8 mouse cellular contexts compared by ENCODE assay signal in the genomic region with DNA sequence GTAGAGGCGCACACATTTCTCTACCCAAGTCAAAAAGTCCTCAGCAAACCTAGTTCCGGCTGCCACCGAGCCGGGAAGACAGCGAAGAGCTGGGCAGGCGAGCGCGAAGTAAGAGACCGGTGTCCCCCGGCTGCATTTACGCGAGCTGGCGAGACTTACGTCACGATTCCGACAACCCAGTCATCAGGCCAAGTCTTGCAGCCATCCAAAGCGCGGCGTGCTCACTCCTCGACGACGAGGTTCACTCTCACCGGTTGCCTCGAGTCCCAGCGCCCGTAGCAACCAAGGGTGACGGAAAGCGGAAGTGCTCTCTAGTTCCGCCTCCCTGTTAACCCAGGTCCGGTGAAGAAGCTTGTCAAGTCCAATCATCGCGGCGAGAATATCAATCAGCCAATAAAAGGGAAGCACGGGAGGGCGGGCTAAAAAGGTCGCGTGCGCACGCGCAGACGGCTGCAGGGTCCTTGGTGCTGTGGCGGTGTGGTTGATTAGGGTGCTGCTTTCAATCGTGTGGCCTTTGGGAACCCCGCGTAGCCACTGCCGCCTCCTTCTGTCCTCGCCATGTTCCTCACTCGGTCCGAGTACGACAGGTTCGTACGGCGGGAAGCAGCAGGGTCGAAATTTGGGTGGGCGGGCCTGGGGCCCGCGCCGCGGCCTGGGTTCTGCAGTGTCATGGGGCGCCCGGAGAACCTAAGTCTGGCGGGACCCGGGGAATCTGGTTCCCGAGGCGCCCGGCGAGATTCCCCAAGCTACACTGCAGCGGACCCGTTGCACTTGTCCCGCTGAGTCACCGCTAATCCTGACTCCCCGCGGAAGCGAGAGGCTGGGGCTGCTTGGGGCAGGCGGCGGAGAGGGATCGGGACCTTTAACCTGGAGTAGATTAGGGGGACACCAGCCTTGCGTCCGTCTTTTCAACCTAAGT. TPM values are rescaled to one million over a fixed set of nuclear protein-coding genes. Genes with fewer than 3 reads are reported as not detected.
A peak's percentile ranks its signal among the peaks of the same experiment; 100 is the strongest.
DNase-seq lines count a peak whose midpoint lies in the region; ATAC-seq and TF ChIP-seq lines count a peak whose summit lies in the region.

A gene (plus strand): TSS at position 208 of the 919 bp plus-strand sequence.

- H3K27ac ChIP-seq in forebrain, embryonic 12.5 days, result no peak within 1 kb of the TSS
- H3K27ac ChIP-seq in heart, postnatal 0 days (ENCODE audit: low read depth), result peak within 1 kb of the TSS; percentile 49
- peak within 1 kb of the TSS; percentile 87 for H3K27ac ChIP-seq in liver, embryonic 16.5 days (ENCODE audit: low read length)
- 0 out of 2 replicates have a peak within 1 kb of the TSS, but pooled peaks have one; percentile 19 for H3K27ac ChIP-seq in neural tube, embryonic 13.5 days (replicated peaks)
- H3K27ac ChIP-seq in testis, adult 2 months (ENCODE audit: control insufficient read depth, insufficient read depth, low read depth, low read length), result peak within 1 kb of the TSS; percentile 94

- DNase-seq in c-Kit-positive CD71-positive TER-119-positive erythroid progenitor cells, embryonic 14.5 days (ENCODE audit: low spot score), result peak; percentile 99
- peak; percentile 99 for DNase-seq in heart, postnatal 0 days (ENCODE audit: low spot score)
- DNase-seq in kidney, postnatal 4 days, result peak; percentile 96 to 97

- H3K36me3 ChIP-seq in E14TG2a.4 (ENCODE audit: insufficient read depth, low read length), result peaks cover 15% of the 10 kb centered on the region
- peaks cover 2% of the 10 kb centered on the region for H3K36me3 ChIP-seq in forebrain, embryonic 12.5 days (replicated peaks)
- H3K36me3 ChIP-seq in heart, postnatal 0 days (replicated peaks; ENCODE audit: control insufficient read depth, insufficient read depth, low read length), result peaks cover 3% of the 10 kb centered on the region; the same call in 1 of the 2 replicates
- H3K36me3 ChIP-seq in liver, embryonic 16.5 days (ENCODE audit: control insufficient read depth, insufficient read depth), result peaks cover 3% of the 10 kb centered on the region; the same call in 1 of the 2 replicates
- peaks cover 3% of the 10 kb centered on the region for H3K36me3 ChIP-seq in neural tube, embryonic 13.5 days
- no peaks in the 10 kb centered on the region; the same call in 1 of the 2 replicates for H3K36me3 ChIP-seq in testis, adult 2 months (ENCODE audit: control insufficient read depth, insufficient read depth, low read length)

- H3K9me3 ChIP-seq in E14TG2a.4 (ENCODE audit: low read length), result no peaks in the 10 kb centered on the region
- no peaks in the 10 kb centered on the region for H3K9me3 ChIP-seq in forebrain, embryonic 12.5 days
- no peaks in the 10 kb centered on the region for H3K9me3 ChIP-seq in heart, postnatal 0 days (replicated peaks; ENCODE audit: control insufficient read depth, low read length)
- no peaks in the 10 kb centered on the region for H3K9me3 ChIP-seq in liver, embryonic 16.5 days (replicated peaks; ENCODE audit: control insufficient read depth, low read length)
- no peaks in the 10 kb centered on the region for H3K9me3 ChIP-seq in neural tube, embryonic 13.5 days

- peak within 1 kb of the TSS; percentile 77 for H3K4me2 ChIP-seq in forebrain, embryonic 12.5 days
- peak within 1 kb of the TSS; percentile 83 for H3K4me2 ChIP-seq in heart, postnatal 0 days (ENCODE audit: low read depth, low read length)
- H3K4me2 ChIP-seq in liver, embryonic 16.5 days (ENCODE audit: low read depth, low read length), result peak within 1 kb of the TSS; percentile 86
- H3K4me2 ChIP-seq in neural tube, embryonic 13.5 days, result peak within 1 kb of the TSS; percentile 89

- H3K4me3 ChIP-seq in E14TG2a.4 (replicated peaks; ENCODE audit: low read length), result peak within 1 kb of the TSS; percentile 96
- peak within 1 kb of the TSS; percentile 98 for H3K4me3 ChIP-seq in forebrain, embryonic 12.5 days (replicated peaks)
- peak within 1 kb of the TSS; percentile 75 for H3K4me3 ChIP-seq in heart, postnatal 0 days (ENCODE audit: low read depth, low read length)
- peak within 1 kb of the TSS; percentile 80 for H3K4me3 ChIP-seq in liver, embryonic 16.5 days (ENCODE audit: low read depth, low read length)
- peak within 1 kb of the TSS; percentile 98 for H3K4me3 ChIP-seq in neural tube, embryonic 13.5 days
- peak within 1 kb of the TSS; percentile 99 for H3K4me3 ChIP-seq in testis, adult 2 months (ENCODE audit: control insufficient read depth, low read depth, low read length)

- peak within 1 kb of the TSS; percentile 87 for H3K9ac ChIP-seq in forebrain, embryonic 12.5 days
- peak within 1 kb of the TSS; percentile 77 for H3K9ac ChIP-seq in heart, postnatal 0 days (replicated peaks; ENCODE audit: low read depth, low read length)
- H3K9ac ChIP-seq in liver, embryonic 16.5 days (ENCODE audit: low read depth, low read length), result peak within 1 kb of the TSS; percentile 91
- H3K9ac ChIP-seq in neural tube, embryonic 13.5 days, result peak within 1 kb of the TSS; percentile 93

- TF ChIP-seq CTCF in E14TG2a.4 (conservative IDR thresholded peaks at IDR 0.05; ENCODE audit: low read length), result no peak
- TF ChIP-seq CTCF in heart, postnatal 0 days (IDR thresholded peaks at IDR 0.05; ENCODE audit: low read depth), result no peak
- no peak for TF ChIP-seq CTCF in testis, adult 2 months (IDR thresholded peaks at IDR 0.05; ENCODE audit: control insufficient read depth, insufficient read depth, insufficient replicate concordance, low read depth, low read length)

- ATAC-seq in forebrain, embryonic 12.5 days (ENCODE audit: low FRiP score), result peak; percentile 99
- peak; percentile 100 for ATAC-seq in heart, postnatal 0 days (ENCODE audit: insufficient read depth, low read depth)
- peak; percentile 97 for ATAC-seq in liver, embryonic 16.5 days (ENCODE audit: low read depth)
- ATAC-seq in neural tube, embryonic 13.5 days (ENCODE audit: low read depth), result peak; percentile 99

- peak; percentile 88 for TF ChIP-seq POLR2A in testis, adult 2 months (IDR thresholded peaks at IDR 0.05; ENCODE audit: control insufficient read depth, low read depth, low read length)

- TF ChIP-seq EP300 in heart, postnatal 0 days (IDR thresholded peaks at IDR 0.05; ENCODE audit: low read depth), result no peak

- peaks cover 29% of the 10 kb centered on the region for H3K4me1 ChIP-seq in E14TG2a.4 (replicated peaks; ENCODE audit: low read depth, low read length)
- peaks cover 22% of the 10 kb centered on the region for H3K4me1 ChIP-seq in forebrain, embryonic 12.5 days
- H3K4me1 ChIP-seq in heart, postnatal 0 days (ENCODE audit: control insufficient read depth, insufficient read depth), result peaks cover 5% of the 10 kb centered on the region; the same call in 1 of the 2 replicates
- peaks cover 14% of the 10 kb centered on the region for H3K4me1 ChIP-seq in liver, embryonic 16.5 days (ENCODE audit: control insufficient read depth, low read depth, low read length)
- H3K4me1 ChIP-seq in neural tube, embryonic 13.5 days (replicated peaks), result peaks cover 29% of the 10 kb centered on the region
- H3K4me1 ChIP-seq in testis, adult 2 months (ENCODE audit: control insufficient read depth, insufficient read depth, low read length), result peaks cover 3% of the 10 kb centered on the region

- WGBS in forebrain, embryonic 12.5 days, result under 1% methylated on average over 79 of the region's 79 CpGs
- under 1% methylated on average over 76 of the region's 79 CpGs for WGBS in heart, postnatal 0 days
- under 1% methylated on average over 79 of the region's 79 CpGs for WGBS in liver, embryonic 16.5 days (ENCODE audit: insufficient replicate concordance)
- WGBS in neural tube, embryonic 13.5 days, result under 1% methylated on average over 79 of the region's 79 CpGs

- H3K27me3 ChIP-seq in E14TG2a.4 (ENCODE audit: insufficient read depth, low read length), result no peaks in the 10 kb centered on the region
- H3K27me3 ChIP-seq in forebrain, embryonic 12.5 days, result no peaks in the 10 kb centered on the region
- H3K27me3 ChIP-seq in heart, postnatal 0 days (ENCODE audit: control insufficient read depth, insufficient read depth, low read length), result no peaks in the 10 kb centered on the region
- no peaks in the 10 kb centered on the region for H3K27me3 ChIP-seq in liver, embryonic 16.5 days (ENCODE audit: control insufficient read depth, insufficient read depth, low read depth, low read length)
- no peaks in the 10 kb centered on the region for H3K27me3 ChIP-seq in neural tube, embryonic 13.5 days
- H3K27me3 ChIP-seq in testis, adult 2 months (ENCODE audit: control insufficient read depth, insufficient read depth, low read length), result no peaks in the 10 kb centered on the region

RNA-seq across cellular contexts. Expression of the gene that starts here (rescaled TPM):
- 229 and 241 TPM in 2 replicates for polyA plus RNA-seq in forebrain, embryonic 12.5 days (2016; fragmentation: Nextera tagmentation; extraction: Ambion mirVana)
- 82.6 and 104 TPM in 2 replicates for total RNA-seq in heart, postnatal 0 days (2014; rRNA removed; ENCODE audit: low replicate concordance)
- 177 and 180 TPM in 2 replicates for polyA plus RNA-seq in heart, postnatal 0 days (2015; fragmentation: Nextera tagmentation; extraction: Ambion mirVana)
- 126 and 136 TPM in 2 replicates for polyA plus RNA-seq in liver, embryonic 16.5 days (2015; fragmentation: Nextera tagmentation; extraction: Ambion mirVana)
- 242 and 259 TPM in 2 replicates for polyA plus RNA-seq in neural tube, embryonic 13.5 days (2015; fragmentation: Nextera tagmentation; extraction: Ambion mirVana)
- polyA plus RNA-seq in testis, adult 2 months (2012; rRNA removed), result 31.5 and 38.2 TPM in 2 replicates
